Mouse (Mus musculus): ENCODE measurements around the gene Robo3.

DNA sequence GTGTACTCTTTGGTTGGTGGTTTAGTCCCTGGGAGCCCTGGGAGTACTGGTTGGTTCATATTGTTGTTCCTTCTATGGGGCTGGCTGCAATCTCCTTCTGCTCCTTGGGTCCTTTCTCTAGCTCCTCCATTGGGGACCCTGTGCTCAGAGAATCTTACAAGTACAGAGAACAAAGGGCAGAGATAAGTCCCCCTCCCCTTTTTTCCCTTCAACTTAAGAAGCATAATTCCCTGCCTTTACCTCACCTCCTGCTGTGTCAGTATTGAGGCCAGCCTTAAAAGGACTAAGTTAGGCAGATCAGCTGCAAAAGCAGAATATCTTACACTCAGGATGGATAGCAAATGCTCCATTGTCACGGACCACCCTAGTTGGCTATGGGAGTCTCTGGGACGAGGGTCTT is 41.0 kb downstream of the Robo3 start:
- TF ChIP-seq CTCF (IDR thresholded peaks at IDR 0.05; ENCODE audit: low read depth, low read length) = no peak
- no peak for TF ChIP-seq EP300 (IDR thresholded peaks at IDR 0.05; ENCODE audit: insufficient read depth, low read depth, low read length)
